Mouse (Mus musculus): Measurements from ENCODE around the gene Duoxa2. TPM values are rescaled to one million over a fixed set of nuclear protein-coding genes. Genes with fewer than 3 reads are reported as not detected.
"Not testable (repeated sequence)": the region's sequence is repeated elsewhere in the genome, so short reads cannot be mapped to it uniquely, and the experiment has no call there.

Duoxa2 gene
- polyA plus RNA-seq, 1 experiment from 2014 or later = not detected

DNA sequence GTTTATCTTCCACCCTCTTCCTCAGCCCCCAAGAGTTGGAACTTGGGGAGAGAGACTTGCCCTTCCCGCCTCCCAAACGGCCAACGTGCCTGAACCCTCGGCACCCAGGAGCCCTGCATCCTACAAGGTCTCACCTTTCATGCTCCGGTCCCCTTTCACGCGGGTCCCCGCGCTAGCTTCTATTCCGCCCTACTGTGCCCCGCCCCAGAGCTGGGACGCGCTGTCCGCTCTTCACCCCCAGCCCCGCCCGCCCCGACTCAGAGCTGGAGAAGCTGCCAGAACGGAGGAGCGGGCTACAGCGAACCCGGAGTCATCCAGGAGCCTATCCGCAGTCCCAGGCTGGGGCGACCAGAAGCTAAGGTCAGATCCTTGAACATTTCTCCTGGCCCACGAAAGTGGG lies 14.8 kb downstream of the Duoxa2 start, which contains the start of gene Duoxa1:
TSS of gene Duoxa1 (minus strand) at position 195 of the 400 bp plus-strand sequence.
- Histone ChIP-seq H3K9me3 (replicated peaks) (no peaks in the 10 kb centered on the region), H3K36me3 (no peaks in the 10 kb centered on the region), H3K27ac (replicated peaks) (no peak within 1 kb of the TSS), H3K4me3 (peak within 1 kb of the TSS; percentile 43), H3K27me3 (ENCODE audit: low read depth, poor library complexity, severe bottlenecking) (peaks cover 61% of the 10 kb centered on the region), H3K4me1 (peaks cover 11% of the 10 kb centered on the region)
- peak; percentile 30 for DNase-seq (ENCODE audit: low spot score)
- 4% methylated on average over 24 of the region's 24 CpGs for WGBS

DNA sequence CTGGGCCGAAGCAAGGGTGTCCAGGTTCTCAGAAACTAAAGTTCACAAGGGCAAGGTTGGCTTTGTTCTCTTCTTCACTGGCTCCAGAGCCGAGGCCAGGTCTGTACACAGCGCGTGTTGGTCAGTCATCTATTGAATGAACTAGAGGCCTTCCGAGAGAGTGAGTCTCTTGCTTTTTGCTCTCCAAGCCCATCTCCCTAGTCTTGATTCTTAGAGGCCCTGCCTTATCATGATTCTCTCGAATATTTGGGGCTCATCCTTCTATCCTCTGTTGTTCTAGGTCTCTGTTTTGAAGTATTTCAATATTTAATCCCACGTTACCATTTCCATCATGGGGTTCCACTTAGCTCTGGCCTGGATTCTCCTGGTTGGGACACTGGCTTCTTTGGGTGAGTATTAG lies 16.7 kb downstream of the Duoxa2 start, which contains the start of gene Duox1:
TSS of gene Duox1 (plus strand) at position 301 of the 400 bp plus-strand sequence.
- no peaks in the 10 kb centered on the region for H3K36me3 ChIP-seq
- no peak for DNase-seq (ENCODE audit: low spot score)
- no peak within 1 kb of the TSS for H3K4me3 ChIP-seq
- peaks cover 11% of the 10 kb centered on the region for H3K4me1 ChIP-seq
- H3K27me3 ChIP-seq (ENCODE audit: low read depth, poor library complexity, severe bottlenecking) = peaks cover 52% of the 10 kb centered on the region
- H3K9me3 ChIP-seq (replicated peaks) = no peaks in the 10 kb centered on the region
- no peak within 1 kb of the TSS for H3K27ac ChIP-seq (replicated peaks)
- WGBS = 85% methylated on average over 7 of the region's 7 CpGs

DNA sequence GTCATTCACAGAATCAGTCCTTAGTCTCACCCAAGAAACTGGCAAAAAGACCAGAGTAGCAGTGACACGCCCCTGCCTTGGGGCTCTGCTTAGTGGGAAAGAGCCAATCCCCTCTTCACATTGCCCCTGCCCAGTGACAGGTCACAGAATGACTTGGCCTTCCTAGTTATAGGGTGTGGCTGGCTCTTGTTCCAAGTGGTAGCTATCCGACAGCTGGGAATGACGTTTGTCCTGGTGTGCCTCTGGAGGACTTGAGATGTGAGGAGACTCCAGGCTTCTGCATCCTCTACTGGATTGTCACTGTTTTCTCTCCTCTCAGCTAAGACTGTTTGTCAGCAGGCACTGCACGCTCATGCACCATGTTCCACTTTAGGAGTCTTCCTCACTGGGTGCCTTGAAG lies 18.7 kb downstream of the Duoxa2 start:
- Histone ChIP-seq H3K4me3 (no peak overlapping the region), H3K27me3 (ENCODE audit: low read depth, poor library complexity, severe bottlenecking) (peaks cover 36% of the 10 kb centered on the region), H3K4me1 (peaks cover 11% of the 10 kb centered on the region), H3K27ac (replicated peaks) (no peak overlapping the region), H3K9me3 (replicated peaks) (no peaks in the 10 kb centered on the region), H3K36me3 (no peaks in the 10 kb centered on the region)
- no peak for DNase-seq (ENCODE audit: low spot score)
- WGBS = 87% methylated on average over 4 of the region's 4 CpGs

DNA sequence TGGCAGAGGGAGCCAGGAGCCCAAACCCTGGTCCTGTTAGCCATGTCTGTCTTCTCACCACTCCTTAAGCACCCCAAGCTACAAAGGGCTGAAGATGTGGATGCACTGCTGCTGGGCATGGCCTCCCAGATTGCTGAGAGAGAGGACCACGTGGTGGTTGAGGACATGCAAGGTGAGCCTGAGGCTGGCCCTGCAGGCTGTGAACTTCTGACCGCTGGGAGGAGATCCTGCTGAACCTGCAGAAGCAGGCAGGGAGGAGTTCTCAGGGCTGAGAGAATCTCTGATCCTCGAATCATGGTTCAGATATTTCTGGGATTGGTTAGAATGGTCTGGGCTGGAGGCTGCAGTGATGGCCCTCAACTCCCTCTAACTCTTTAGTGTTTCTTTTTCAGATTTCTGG lies 25.3 kb downstream of the Duoxa2 start:
- Histone ChIP-seq H3K4me3 (no peak overlapping the region), H3K27ac (replicated peaks) (no peak overlapping the region), H3K4me1 (no peaks in the 10 kb centered on the region), H3K36me3 (no peaks in the 10 kb centered on the region), H3K9me3 (replicated peaks) (no peaks in the 10 kb centered on the region), H3K27me3 (ENCODE audit: low read depth, poor library complexity, severe bottlenecking) (no peaks in the 10 kb centered on the region)
- no peak for DNase-seq (ENCODE audit: low spot score)
- WGBS = 66% methylated on average over 3 of the region's 3 CpGs

DNA sequence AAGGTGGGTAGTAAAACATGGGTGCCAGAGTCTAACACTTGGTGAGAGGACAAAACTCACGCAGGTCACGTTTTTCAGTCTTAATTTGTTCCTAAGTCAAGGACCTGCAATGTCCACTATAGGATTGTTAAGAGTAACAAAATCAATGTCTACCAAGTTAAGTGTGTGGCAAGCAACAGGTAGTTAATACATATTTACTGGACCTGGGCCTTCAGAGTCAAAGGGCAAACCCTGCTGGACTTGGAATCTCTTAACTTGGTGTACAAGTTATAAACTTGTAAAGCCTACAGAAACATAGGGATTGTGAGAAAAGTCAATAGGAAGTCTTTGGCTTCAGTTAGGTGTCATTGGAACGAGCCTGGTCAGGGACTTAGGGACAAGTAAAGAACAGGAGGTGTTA lies 25.9 kb downstream of the Duoxa2 start:
- Histone ChIP-seq H3K9me3 (replicated peaks) (no peaks in the 10 kb centered on the region), H3K27me3 (ENCODE audit: low read depth, poor library complexity, severe bottlenecking) (no peaks in the 10 kb centered on the region), H3K36me3 (no peaks in the 10 kb centered on the region), H3K27ac (replicated peaks) (no peak overlapping the region), H3K4me1 (no peaks in the 10 kb centered on the region), H3K4me3 (no peak overlapping the region)
- 81% methylated on average over 3 of the region's 3 CpGs for WGBS
- DNase-seq (ENCODE audit: low spot score) = no peak

DNA sequence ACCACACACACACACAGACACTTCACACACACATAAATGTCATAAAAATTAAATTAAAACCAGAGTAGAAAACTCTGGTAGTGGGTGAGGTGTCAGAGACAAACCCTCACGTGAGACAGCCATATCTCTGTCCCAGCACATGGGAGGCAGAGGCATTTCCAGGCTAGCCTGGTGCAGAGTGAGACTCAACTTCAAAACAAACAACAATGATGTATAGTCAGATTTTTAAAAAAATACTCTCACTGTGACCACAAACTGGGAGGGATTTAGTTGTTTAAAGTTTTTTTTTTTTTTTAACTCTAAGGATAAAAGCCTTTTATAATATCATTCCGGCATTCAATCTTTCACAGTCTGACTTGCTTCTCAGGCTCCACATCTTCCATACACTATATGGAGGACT lies 26.7 kb downstream of the Duoxa2 start:
- H3K27me3 ChIP-seq (ENCODE audit: low read depth, poor library complexity, severe bottlenecking) = no peaks in the 10 kb centered on the region
- no peaks in the 10 kb centered on the region for H3K9me3 ChIP-seq (replicated peaks)
- no peak overlapping the region for H3K4me3 ChIP-seq
- no peaks in the 10 kb centered on the region for H3K4me1 ChIP-seq
- DNase-seq (ENCODE audit: low spot score) = no peak
- no peak overlapping the region for H3K27ac ChIP-seq (replicated peaks)
- no peaks in the 10 kb centered on the region for H3K36me3 ChIP-seq
- WGBS = 82% methylated on average over 2 of the region's 2 CpGs

DNA sequence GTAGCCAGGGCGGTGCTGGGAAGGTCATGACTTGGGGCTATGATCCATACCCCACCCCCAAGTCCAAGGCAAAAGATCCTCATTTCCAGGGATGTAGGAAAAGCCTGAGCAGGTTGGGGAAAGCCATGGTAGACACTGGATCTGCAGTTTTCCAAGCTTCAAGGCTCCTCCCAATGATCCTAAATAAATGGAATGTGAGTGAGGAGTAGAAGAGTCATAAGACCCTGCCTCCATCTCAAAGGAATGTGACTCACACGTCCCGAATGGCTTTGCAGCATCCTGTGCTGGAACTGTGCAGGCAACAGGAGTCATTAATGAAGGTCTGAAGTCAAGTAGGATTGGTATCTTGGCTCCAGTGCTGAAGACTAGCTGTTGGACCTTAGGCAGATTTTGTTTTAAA lies 29.3 kb downstream of the Duoxa2 start:
- no peak overlapping the region for H3K4me3 ChIP-seq
- H3K9me3 ChIP-seq (replicated peaks) = no peaks in the 10 kb centered on the region
- DNase-seq (ENCODE audit: low spot score) = no peak
- 72% methylated on average over 3 of the region's 3 CpGs for WGBS
- no peaks in the 10 kb centered on the region for H3K27me3 ChIP-seq (ENCODE audit: low read depth, poor library complexity, severe bottlenecking)
- H3K4me1 ChIP-seq = no peaks in the 10 kb centered on the region
- H3K27ac ChIP-seq (replicated peaks) = no peak overlapping the region
- H3K36me3 ChIP-seq = no peaks in the 10 kb centered on the region

DNA sequence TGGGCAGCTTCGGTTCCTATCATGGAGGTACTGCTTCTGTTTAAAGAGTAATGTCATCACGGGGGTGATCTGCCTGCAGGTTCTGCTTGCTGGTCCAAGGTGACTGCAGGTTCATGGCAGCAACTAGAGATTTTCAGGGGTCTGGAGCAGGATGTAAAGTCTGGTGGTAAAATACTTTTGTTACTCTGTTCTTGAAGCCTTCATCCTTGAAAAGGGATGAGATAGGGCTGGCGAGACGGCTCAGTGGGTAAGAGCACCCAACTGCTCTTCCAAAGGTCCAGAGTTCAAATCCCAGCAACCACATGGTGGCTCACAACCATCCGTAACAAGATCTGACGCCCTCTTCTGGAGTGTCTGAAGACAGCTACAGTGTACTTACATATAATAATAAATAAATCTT lies 31.6 kb downstream of the Duoxa2 start:
- H3K27ac ChIP-seq (replicated peaks); DNase-seq (ENCODE audit: low spot score); H3K4me3 ChIP-seq; H3K4me1 ChIP-seq; H3K36me3 ChIP-seq; H3K9me3 ChIP-seq (replicated peaks); H3K27me3 ChIP-seq (ENCODE audit: low read depth, poor library complexity, severe bottlenecking): not testable (repeated sequence)
- WGBS = 86% methylated on average over 6 of the region's 6 CpGs

DNA sequence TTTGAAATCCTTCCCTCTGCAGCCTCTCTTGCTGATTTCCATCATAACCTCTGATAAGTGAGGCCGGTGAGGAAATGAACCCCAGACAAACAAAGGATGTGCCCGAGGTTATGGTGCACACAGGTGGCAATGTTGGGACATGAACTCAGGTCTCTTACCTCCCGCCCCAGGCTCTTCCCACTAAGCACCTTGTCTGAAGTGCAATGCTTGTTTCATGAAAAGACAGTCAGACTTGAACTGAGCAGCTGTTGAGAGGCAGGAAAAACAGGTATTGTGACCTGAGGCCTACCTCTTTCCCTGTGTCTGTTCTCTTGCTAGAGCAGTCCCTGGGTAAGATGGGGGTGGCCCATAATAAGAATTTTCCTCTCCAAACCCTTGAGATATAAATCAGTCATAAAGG lies 33.5 kb downstream of the Duoxa2 start:
- Histone ChIP-seq H3K36me3 (no peaks in the 10 kb centered on the region), H3K4me1 (no peaks in the 10 kb centered on the region; the same call in 1 of the 2 replicates), H3K27ac (replicated peaks) (no peak overlapping the region), H3K4me3 (no peak overlapping the region), H3K27me3 (ENCODE audit: low read depth, poor library complexity, severe bottlenecking) (0 out of 2 replicates have a peak, but pooled peaks cover 1% of the 10 kb centered on the region), H3K9me3 (replicated peaks) (no peaks in the 10 kb centered on the region)
- no peak for DNase-seq (ENCODE audit: low spot score)
- WGBS = 91% methylated on average over 3 of the region's 3 CpGs

DNA sequence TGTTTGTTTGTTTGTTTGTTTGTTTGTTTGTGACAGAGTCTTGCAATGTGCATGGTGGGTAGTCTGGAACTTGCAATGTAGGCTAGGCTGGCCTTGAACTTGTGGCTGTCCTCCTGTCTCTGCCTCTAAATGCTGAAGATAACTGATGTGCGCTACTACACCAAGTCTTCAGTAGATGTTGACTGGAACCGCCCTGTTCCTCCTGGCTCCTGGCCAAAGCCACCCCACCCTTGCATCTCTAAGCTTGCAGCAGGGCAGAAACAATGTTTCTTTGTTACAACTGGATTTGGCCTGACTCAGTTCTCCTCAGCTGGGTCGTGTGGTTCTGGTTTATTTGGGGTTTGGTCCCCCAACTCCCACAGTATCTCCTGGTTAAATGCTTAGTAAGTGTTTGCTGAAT lies 35.5 kb downstream of the Duoxa2 start:
- no peak overlapping the region for H3K27ac ChIP-seq (replicated peaks)
- H3K36me3 ChIP-seq = no peaks in the 10 kb centered on the region
- no peaks in the 10 kb centered on the region; the same call in 1 of the 2 replicates for H3K4me1 ChIP-seq
- no peak for DNase-seq (ENCODE audit: low spot score)
- H3K9me3 ChIP-seq (replicated peaks) = no peaks in the 10 kb centered on the region
- 77% methylated on average over 3 of the region's 3 CpGs for WGBS
- H3K4me3 ChIP-seq = no peak overlapping the region
- peaks cover 17% of the 10 kb centered on the region; the same call in 1 of the 2 replicates for H3K27me3 ChIP-seq (ENCODE audit: low read depth, poor library complexity, severe bottlenecking)

DNA sequence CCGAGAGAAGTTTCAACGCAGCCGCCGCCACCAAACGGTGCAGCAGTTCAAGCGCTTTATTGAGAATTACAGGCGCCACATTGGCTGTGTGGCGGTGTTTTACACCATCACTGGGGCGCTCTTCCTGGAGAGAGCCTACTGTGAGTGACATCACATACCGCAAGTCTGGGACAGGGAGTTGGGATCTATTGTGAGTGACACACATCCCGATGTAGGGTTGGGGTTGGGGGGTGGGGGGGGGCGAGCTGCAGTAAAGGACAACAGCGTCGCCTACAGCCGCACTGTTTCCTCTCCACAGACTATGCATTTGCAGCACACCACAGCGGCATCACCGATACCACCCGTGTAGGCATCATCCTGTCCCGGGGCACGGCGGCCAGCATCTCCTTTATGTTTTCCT lies 38.6 kb downstream of the Duoxa2 start:
- H3K4me3 ChIP-seq = peak overlapping the region; percentile 31; the same call in 1 of the 2 replicates
- no peaks in the 10 kb centered on the region; the same call in 1 of the 2 replicates for H3K4me1 ChIP-seq
- WGBS = 62% methylated on average over 21 of the region's 21 CpGs

DNA sequence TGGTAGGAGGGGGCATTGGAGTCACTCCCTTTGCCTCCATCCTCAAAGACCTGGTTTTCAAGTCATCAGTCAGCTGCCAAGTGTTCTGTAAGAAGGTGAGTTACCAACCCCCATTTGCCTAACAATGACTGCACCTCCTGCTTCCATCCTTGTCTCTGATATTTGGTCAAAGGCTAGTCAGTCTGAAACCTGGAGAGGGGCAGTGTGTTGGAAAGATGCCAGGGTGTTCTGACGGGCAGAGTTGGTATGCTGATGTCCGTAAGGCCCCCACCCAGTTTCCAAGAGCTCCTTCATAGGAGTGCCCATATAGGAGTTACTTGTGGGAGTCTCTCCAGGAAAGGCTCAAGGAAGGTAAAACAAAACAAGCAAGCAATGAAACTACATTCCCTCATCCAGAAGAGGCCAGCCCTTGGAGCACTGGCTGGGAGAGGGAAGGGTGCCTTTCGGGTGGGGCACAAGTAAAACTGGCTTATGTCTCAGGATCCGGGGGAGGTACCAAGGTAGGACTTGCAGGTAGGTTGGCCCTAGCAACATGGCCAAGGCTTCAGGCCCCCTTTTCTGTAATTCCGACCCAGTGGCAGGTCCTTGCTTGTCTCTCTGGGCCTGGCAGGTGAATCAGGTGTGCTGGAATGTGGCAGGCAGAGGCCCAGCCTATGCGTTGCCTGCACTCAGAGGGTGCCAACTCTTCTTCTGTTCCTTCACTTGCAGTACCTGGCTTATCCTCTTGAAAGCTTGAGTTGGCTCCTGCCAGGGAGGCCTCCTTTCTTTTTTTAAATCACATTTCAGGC lies 46.6 kb downstream of the Duoxa2 start:
- no peak overlapping the region for H3K4me3 ChIP-seq
- 87% methylated on average over 6 of the region's 6 CpGs for WGBS
- no peak overlapping the region for H3K27ac ChIP-seq (replicated peaks)

More for the DNA sequence above, 38.6 kb downstream of the Duoxa2 start:
- H3K27ac ChIP-seq (replicated peaks) = no peak overlapping the region
- H3K27me3 ChIP-seq (ENCODE audit: low read depth, poor library complexity, severe bottlenecking) = peaks cover 17% of the 10 kb centered on the region; the same call in 1 of the 2 replicates
- no peaks in the 10 kb centered on the region for H3K36me3 ChIP-seq
- H3K9me3 ChIP-seq (replicated peaks) = no peaks in the 10 kb centered on the region
- no peak for DNase-seq (ENCODE audit: low spot score)

DNA sequence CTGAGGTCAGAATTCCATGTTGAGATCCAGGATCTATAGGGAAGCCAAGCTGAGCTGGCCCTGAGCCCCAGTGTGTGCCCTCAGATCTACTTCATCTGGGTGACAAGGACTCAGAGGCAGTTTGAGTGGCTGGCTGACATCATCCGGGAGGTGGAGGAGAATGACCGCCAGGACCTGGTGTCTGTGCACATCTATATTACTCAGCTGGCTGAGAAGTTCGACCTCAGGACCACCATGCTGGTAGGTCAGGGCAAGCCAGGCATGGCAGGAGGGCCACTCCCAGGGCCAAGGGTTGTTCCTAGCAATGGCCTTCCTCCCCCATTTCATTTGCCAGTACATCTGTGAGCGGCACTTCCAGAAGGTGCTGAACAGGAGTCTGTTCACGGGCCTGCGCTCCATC lies 47.5 kb downstream of the Duoxa2 start:
- H3K36me3 ChIP-seq; H3K27me3 ChIP-seq (ENCODE audit: low read depth, poor library complexity, severe bottlenecking); H3K27ac ChIP-seq (replicated peaks); H3K4me3 ChIP-seq; DNase-seq (ENCODE audit: low spot score); H3K9me3 ChIP-seq (replicated peaks): not testable (repeated sequence)
- peaks cover 26% of the 10 kb centered on the region for H3K4me1 ChIP-seq
- WGBS = 90% methylated on average over 6 of the region's 6 CpGs

More for the DNA sequence above, 46.6 kb downstream of the Duoxa2 start:
- Histone ChIP-seq H3K4me1 (peaks cover 23% of the 10 kb centered on the region), H3K27me3 (ENCODE audit: low read depth, poor library complexity, severe bottlenecking) (no peaks in the 10 kb centered on the region), H3K9me3 (replicated peaks) (no peaks in the 10 kb centered on the region), H3K36me3 (0 out of 2 replicates have a peak, but pooled peaks cover 2% of the 10 kb centered on the region)
- DNase-seq (ENCODE audit: low spot score) = no peak

All from midbrain, embryonic 10.5 days (tissue).